Mouse (Mus musculus): ENCODE data around the gene Pde5a. TPM values are rescaled to one million over a fixed set of nuclear protein-coding genes. Genes with fewer than 3 reads are reported as not detected.

Pde5a gene
- total RNA-seq, 2 experiments from 2014 or later: 1.7 to 2.0 TPM

- no peak overlapping the region for H3K4me3 ChIP-seq
- DNase-seq: no peak
- intact Hi-C loops (cut with DNase I): no loop called here
- no peak overlapping the region for H3K27ac ChIP-seq
- TF ChIP-seq CTCF (IDR thresholded peaks at IDR 0.05): no peak
Observed at GRCm38 (mm10) chr3:122828270-122829058, 99.7 kb downstream of the Pde5a start.

GRCm38 (mm10) chr3:122834519-122834918 is 105.8 kb downstream of the Pde5a start:
- no peak for TF ChIP-seq CTCF (IDR thresholded peaks at IDR 0.05)
- H3K27ac ChIP-seq: no peak overlapping the region
- intact Hi-C loops (cut with DNase I): no loop called here
- no peak for DNase-seq
- H3K4me3 ChIP-seq: no peak overlapping the region

GRCm38 (mm10) chr3:122835097-122835850 is 106.5 kb downstream of the Pde5a start:
- no peak for TF ChIP-seq CTCF (IDR thresholded peaks at IDR 0.05)
- H3K27ac ChIP-seq: no peak overlapping the region; the same call in 1 of the 2 replicates
- no peak for DNase-seq
- intact Hi-C loops (cut with DNase I): no loop called here
- H3K4me3 ChIP-seq: no peak overlapping the region

- Histone ChIP-seq H3K4me3 (no peak overlapping the region), H3K27ac (no peak overlapping the region)
- DNase-seq: no peak
- intact Hi-C loops (cut with DNase I): no loop called here
- no peak for TF ChIP-seq CTCF (IDR thresholded peaks at IDR 0.05)
Observed at GRCm38 (mm10) chr3:122837639-122838038, 108.9 kb downstream of the Pde5a start.

- Histone ChIP-seq H3K27ac (no peak overlapping the region), H3K4me3 (no peak overlapping the region)
- no peak for DNase-seq
- intact Hi-C loops (cut with DNase I): no loop called here
- TF ChIP-seq CTCF (IDR thresholded peaks at IDR 0.05): no peak
Observed at GRCm38 (mm10) chr3:122848410-122849034, 119.8 kb downstream of the Pde5a start.

GRCm38 (mm10) chr3:122855149-122855548 is 126.4 kb downstream of the Pde5a start:
- H3K4me3 ChIP-seq: no peak overlapping the region
- no peak overlapping the region for H3K27ac ChIP-seq
- TF ChIP-seq CTCF (IDR thresholded peaks at IDR 0.05): no peak
- intact Hi-C loops (cut with DNase I): no loop called here
- DNase-seq: no peak

- no peak overlapping the region for H3K4me3 ChIP-seq
- DNase-seq: no peak
- H3K27ac ChIP-seq: no peak overlapping the region
- intact Hi-C loops (cut with DNase I): no loop called here
- no peak; the same call in 1 of the 2 replicates for TF ChIP-seq CTCF (IDR thresholded peaks at IDR 0.05)
Observed at GRCm38 (mm10) chr3:122859829-122860228, 131.1 kb downstream of the Pde5a start.

- Histone ChIP-seq H3K27ac (no peak overlapping the region), H3K4me3 (no peak overlapping the region)
- intact Hi-C loops (cut with DNase I): no loop called here
- TF ChIP-seq CTCF (IDR thresholded peaks at IDR 0.05): no peak
- no peak for DNase-seq
Observed at GRCm38 (mm10) chr3:122860573-122861498, 132.1 kb downstream of the Pde5a start.

- H3K4me3 ChIP-seq: no peak overlapping the region
- H3K27ac ChIP-seq: no peak overlapping the region
- no peak for DNase-seq
- no peak for TF ChIP-seq CTCF (IDR thresholded peaks at IDR 0.05)
- intact Hi-C loops (cut with DNase I): no loop called here
Observed at GRCm38 (mm10) chr3:122865092-122865491, 136.3 kb downstream of the Pde5a start.

GRCm38 (mm10) chr3:122868270-122868669 is 139.5 kb downstream of the Pde5a start:
- H3K27ac ChIP-seq: no peak overlapping the region
- DNase-seq: no peak
- intact Hi-C loops (cut with DNase I): no loop called here
- no peak overlapping the region for H3K4me3 ChIP-seq
- no peak for TF ChIP-seq CTCF (IDR thresholded peaks at IDR 0.05)

GRCm38 (mm10) chr3:122871596-122871995 is 142.8 kb downstream of the Pde5a start:
- no peak for TF ChIP-seq CTCF (IDR thresholded peaks at IDR 0.05)
- H3K4me3 ChIP-seq: no peak overlapping the region
- H3K27ac ChIP-seq: no peak overlapping the region
- intact Hi-C loops (cut with DNase I): no loop called here
- no peak for DNase-seq

- Histone ChIP-seq H3K27ac (no peak overlapping the region), H3K4me3 (no peak overlapping the region)
- intact Hi-C loops (cut with DNase I): no loop called here
- TF ChIP-seq CTCF (IDR thresholded peaks at IDR 0.05): no peak
- no peak for DNase-seq
Observed at GRCm38 (mm10) chr3:122876870-122877269, 148.1 kb downstream of the Pde5a start.

Measured in gastrocnemius, adult 2 months (tissue).